Mouse (Mus musculus): Measurements from ENCODE around the gene Nub1. TPM values are rescaled to one million over a fixed set of nuclear protein-coding genes. Genes with fewer than 3 reads are reported as not detected.
A peak's percentile ranks its signal among the peaks of the same experiment; 100 is the strongest.
"Not testable (repeated sequence)": the region's sequence is repeated elsewhere in the genome, so short reads cannot be mapped to it uniquely, and the experiment has no call there.

The Nub1 gene
- polyA plus RNA-seq, 1 experiment from 2014 or later, result 36.6 TPM

DNA sequence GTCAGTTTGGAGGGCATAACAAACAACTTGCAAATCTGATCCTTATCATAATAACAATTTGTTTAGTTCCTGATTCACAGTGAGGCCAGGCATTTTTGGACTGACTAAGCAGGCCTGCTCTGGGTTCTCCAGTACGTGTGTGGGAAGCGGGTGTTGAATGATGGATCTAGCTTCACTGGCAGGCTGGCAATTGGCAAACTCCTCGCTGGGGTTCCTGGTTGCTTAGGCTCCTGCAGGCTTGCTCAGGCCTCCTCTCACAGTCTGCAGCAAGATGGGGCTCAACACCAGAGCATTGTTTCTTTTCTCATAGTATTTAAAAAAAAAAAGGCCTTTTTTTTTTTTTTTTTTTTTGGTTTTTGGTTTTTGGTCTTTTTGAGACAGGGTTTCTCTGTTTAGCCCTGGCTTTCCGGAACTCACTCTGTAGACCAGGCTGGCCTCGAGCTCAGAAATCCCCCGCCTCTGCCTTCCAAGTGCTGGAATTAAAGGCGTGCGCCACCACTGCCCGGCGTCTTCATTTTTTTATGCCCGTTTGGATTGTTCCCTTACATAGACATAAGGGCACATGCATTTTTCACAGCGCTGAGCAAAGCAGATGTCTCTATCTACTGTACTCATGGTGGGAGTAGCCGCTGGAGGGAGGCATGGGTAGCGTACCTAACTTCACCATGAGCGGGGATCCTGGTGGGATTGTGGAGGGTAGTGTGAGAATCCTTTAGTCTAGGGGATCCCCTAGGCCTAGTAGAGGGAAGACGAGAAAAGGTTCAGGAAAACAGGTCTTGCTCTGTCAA, 560 bp upstream of the Nub1 start:
- Histone ChIP-seq H3K27ac (ENCODE audit: low read depth) (peak overlapping the region; percentile 99), H3K36me3 (ENCODE audit: control insufficient read depth, insufficient read depth, low read length) (peaks cover 6% of the 10 kb centered on the region), H3K4me2 (ENCODE audit: low read length) (peak overlapping the region; percentile 74), H3K4me3 (ENCODE audit: low read depth, low read length) (peak overlapping the region; percentile 39), H3K9me3 (ENCODE audit: control insufficient read depth, low read length) (no peaks in the 10 kb centered on the region), H3K9ac (ENCODE audit: low read length) (peak overlapping the region; percentile 58), H3K4me1 (replicated peaks; ENCODE audit: control insufficient read depth, insufficient read depth, low read length) (peaks cover 10% of the 10 kb centered on the region; the same call in 1 of the 2 replicates), H3K27me3 (replicated peaks; ENCODE audit: control insufficient read depth, insufficient read depth, low read length) (no peaks in the 10 kb centered on the region)
- DNase-seq (ENCODE audit: low spot score) (peak; percentile 87), ATAC-seq (replicated peaks; ENCODE audit: low FRiP score, low TSS enrichment, low read depth) (peak; percentile 49)
- 20% methylated on average over 16 of the region's 16 CpGs for WGBS

DNA sequence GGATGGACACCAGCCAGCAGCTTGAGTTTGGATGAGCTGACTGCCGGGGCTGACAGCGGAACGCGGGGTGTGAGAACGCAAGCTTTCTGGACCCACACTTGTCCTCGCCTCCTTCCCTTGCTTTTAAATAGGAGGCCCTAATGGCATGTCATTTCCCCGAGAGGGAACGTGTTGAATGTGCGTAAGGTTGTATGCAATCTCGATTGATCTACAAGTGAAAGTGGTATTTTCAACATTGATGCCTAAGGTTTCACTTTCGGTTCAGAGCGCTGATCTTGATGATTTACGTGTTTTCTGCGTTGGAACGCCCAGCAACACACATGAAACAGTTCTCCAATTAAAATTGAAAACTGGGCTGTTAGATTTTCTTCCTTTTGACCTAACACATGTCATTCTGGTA, 844 bp downstream of the Nub1 start:
- DNase-seq (ENCODE audit: low spot score) (no peak), ATAC-seq (replicated peaks; ENCODE audit: low FRiP score, low TSS enrichment, low read depth) (peak; percentile 4; the same call in 1 of the 2 replicates)
- WGBS, result under 1% methylated on average over 15 of the region's 15 CpGs
- Histone ChIP-seq H3K36me3 (ENCODE audit: control insufficient read depth, insufficient read depth, low read length) (peaks cover 18% of the 10 kb centered on the region), H3K4me2 (ENCODE audit: low read length) (peak overlapping the region; percentile 60), H3K9ac (ENCODE audit: low read length) (peak overlapping the region; percentile 56), H3K4me1 (replicated peaks; ENCODE audit: control insufficient read depth, insufficient read depth, low read length) (peaks cover 10% of the 10 kb centered on the region; the same call in 1 of the 2 replicates), H3K9me3 (ENCODE audit: control insufficient read depth, low read length) (no peaks in the 10 kb centered on the region), H3K27me3 (replicated peaks; ENCODE audit: control insufficient read depth, insufficient read depth, low read length) (no peaks in the 10 kb centered on the region), H3K27ac (ENCODE audit: low read depth) (peak overlapping the region; percentile 68), H3K4me3 (ENCODE audit: low read depth, low read length) (peak overlapping the region; percentile 76)

DNA sequence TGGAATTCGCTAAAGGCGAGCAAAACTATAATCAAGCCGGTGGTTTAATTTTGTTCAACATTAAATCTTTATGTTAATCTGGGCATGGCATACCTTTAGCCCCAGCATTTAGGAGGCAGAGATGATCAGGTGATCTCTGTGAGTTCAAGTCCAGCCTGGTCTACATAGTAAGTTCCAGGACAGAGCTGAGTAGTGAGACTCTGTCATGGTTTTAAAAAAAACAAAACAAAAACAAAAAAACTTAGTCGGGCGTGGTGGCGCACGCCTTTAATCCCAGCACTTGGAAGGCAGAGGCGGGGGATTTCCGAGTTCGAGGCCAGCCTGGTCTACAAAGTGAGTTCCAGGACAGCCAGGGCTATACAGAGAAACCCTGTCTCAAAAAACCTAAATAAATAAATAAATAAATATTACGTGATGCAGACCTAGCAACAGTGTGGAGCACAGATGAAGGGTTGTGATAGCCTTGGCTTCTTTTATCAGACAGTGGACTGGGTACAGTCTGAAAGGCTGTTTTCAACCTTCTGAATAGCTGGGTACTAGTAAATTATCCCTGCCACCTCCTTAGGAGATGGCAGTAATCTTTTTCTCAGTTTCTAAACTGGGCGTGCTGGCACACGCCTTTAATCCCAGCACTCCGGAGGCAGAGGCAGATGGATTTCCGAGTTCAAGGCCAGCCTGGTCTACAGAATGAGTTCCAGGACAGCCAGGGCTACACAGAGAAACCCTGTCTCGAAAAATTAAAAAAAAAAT, 1.5 kb downstream of the Nub1 start:
- Histone ChIP-seq H3K4me3 (ENCODE audit: low read depth, low read length) (peak overlapping the region; percentile 76), H3K9ac (ENCODE audit: low read length) (peak overlapping the region; percentile 56; the same call in 1 of the 2 replicates), H3K27ac (ENCODE audit: low read depth) (peak overlapping the region; percentile 68; the same call in 1 of the 2 replicates), H3K4me2 (ENCODE audit: low read length) (peak overlapping the region; percentile 60), H3K36me3 (ENCODE audit: control insufficient read depth, insufficient read depth, low read length) (peaks cover 24% of the 10 kb centered on the region), H3K4me1 (replicated peaks; ENCODE audit: control insufficient read depth, insufficient read depth, low read length) (peaks cover 10% of the 10 kb centered on the region; the same call in 1 of the 2 replicates)
- not testable (repeated sequence) for ATAC-seq (replicated peaks; ENCODE audit: low FRiP score, low TSS enrichment, low read depth); H3K27me3 ChIP-seq (replicated peaks; ENCODE audit: control insufficient read depth, insufficient read depth, low read length); DNase-seq (ENCODE audit: low spot score); H3K9me3 ChIP-seq (ENCODE audit: control insufficient read depth, low read length)
- 76% methylated on average over 16 of the region's 16 CpGs for WGBS

DNA sequence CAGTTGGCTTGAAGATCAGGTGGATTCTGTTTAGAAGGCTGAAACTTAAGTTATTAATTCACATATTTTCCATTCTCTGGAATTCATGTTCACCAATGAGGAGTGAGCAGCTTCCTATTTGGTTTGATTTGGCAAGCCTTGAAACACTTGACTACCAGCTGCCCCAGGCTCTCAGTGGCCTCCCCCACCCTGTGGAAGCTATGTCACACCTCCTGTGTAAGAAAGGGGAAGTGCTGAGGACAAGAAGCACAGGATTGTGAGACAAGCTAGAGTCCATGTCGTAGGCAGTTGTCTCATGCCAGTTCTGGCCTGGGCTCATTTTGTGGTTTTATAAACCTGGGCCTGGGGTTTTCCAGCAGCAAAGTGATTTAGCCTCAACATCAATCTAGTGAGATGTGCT, 2.4 kb downstream of the Nub1 start:
- ATAC-seq (replicated peaks; ENCODE audit: low FRiP score, low TSS enrichment, low read depth) (no peak), DNase-seq (ENCODE audit: low spot score) (no peak)
- H3K4me1 ChIP-seq (replicated peaks; ENCODE audit: control insufficient read depth, insufficient read depth, low read length), result peaks cover 10% of the 10 kb centered on the region; the same call in 1 of the 2 replicates
- H3K27me3 ChIP-seq (replicated peaks; ENCODE audit: control insufficient read depth, insufficient read depth, low read length), result no peaks in the 10 kb centered on the region
- peaks cover 33% of the 10 kb centered on the region for H3K36me3 ChIP-seq (ENCODE audit: control insufficient read depth, insufficient read depth, low read length)
- no peak overlapping the region for H3K27ac ChIP-seq (ENCODE audit: low read depth)
- 100% methylated on average over 1 of the region's 1 CpGs for WGBS
- H3K4me2 ChIP-seq (ENCODE audit: low read length), result no peak overlapping the region
- no peak overlapping the region for H3K4me3 ChIP-seq (ENCODE audit: low read depth, low read length)
- H3K9ac ChIP-seq (ENCODE audit: low read length), result no peak overlapping the region
- H3K9me3 ChIP-seq (ENCODE audit: control insufficient read depth, low read length), result no peaks in the 10 kb centered on the region

- H3K4me1 ChIP-seq (replicated peaks; ENCODE audit: control insufficient read depth, insufficient read depth, low read length), result no peaks in the 10 kb centered on the region
- H3K9me3 ChIP-seq (ENCODE audit: control insufficient read depth, low read length), result no peaks in the 10 kb centered on the region
- H3K27ac ChIP-seq (ENCODE audit: low read depth), result no peak overlapping the region
- no peaks in the 10 kb centered on the region for H3K27me3 ChIP-seq (replicated peaks; ENCODE audit: control insufficient read depth, insufficient read depth, low read length)
- no peak overlapping the region for H3K4me3 ChIP-seq (ENCODE audit: low read depth, low read length)
- DNase-seq (ENCODE audit: low spot score), result no peak
- ATAC-seq (replicated peaks; ENCODE audit: low FRiP score, low TSS enrichment, low read depth), result no peak
- H3K9ac ChIP-seq (ENCODE audit: low read length), result no peak overlapping the region
- no peak overlapping the region for H3K4me2 ChIP-seq (ENCODE audit: low read length)
- WGBS, result 82% methylated on average over 3 of the region's 3 CpGs
- peaks cover 96% of the 10 kb centered on the region for H3K36me3 ChIP-seq (ENCODE audit: control insufficient read depth, insufficient read depth, low read length)
Measured at GRCm38 (mm10) chr5:24696704-24697103, 11.4 kb downstream of the Nub1 start.

GRCm38 (mm10) chr5:24701271-24701670, 15.9 kb downstream of the Nub1 start:
- Histone ChIP-seq H3K27ac (ENCODE audit: low read depth) (no peak overlapping the region), H3K36me3 (ENCODE audit: control insufficient read depth, insufficient read depth, low read length) (peaks cover 96% of the 10 kb centered on the region), H3K9ac (ENCODE audit: low read length) (no peak overlapping the region), H3K9me3 (ENCODE audit: control insufficient read depth, low read length) (no peaks in the 10 kb centered on the region), H3K4me3 (ENCODE audit: low read depth, low read length) (no peak overlapping the region), H3K27me3 (replicated peaks; ENCODE audit: control insufficient read depth, insufficient read depth, low read length) (no peaks in the 10 kb centered on the region), H3K4me2 (ENCODE audit: low read length) (no peak overlapping the region), H3K4me1 (replicated peaks; ENCODE audit: control insufficient read depth, insufficient read depth, low read length) (no peaks in the 10 kb centered on the region)
- no peak for DNase-seq (ENCODE audit: low spot score)
- WGBS, result 76% methylated on average over 3 of the region's 3 CpGs
- no peak for ATAC-seq (replicated peaks; ENCODE audit: low FRiP score, low TSS enrichment, low read depth)

DNA sequence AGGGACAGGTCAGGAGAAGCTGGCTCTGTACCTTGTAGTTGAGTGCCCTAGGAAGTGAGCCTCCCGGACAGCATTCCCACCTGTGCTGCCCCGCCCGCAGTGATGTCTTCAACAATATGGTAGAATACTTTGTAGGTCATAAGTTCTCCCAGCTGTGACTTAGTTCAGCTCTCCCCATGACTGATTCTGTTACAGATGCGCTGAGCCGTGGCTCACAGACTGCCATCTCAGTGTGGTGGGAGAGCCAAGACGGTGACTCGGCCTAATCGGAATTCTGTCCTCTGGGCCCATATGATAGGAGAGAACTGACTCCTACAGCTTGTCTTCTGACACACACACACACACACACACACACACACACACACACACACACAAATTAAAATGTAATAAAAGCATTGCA, 19.3 kb downstream of the Nub1 start:
- WGBS, result 91% methylated on average over 8 of the region's 8 CpGs
- H3K36me3 ChIP-seq (ENCODE audit: control insufficient read depth, insufficient read depth, low read length), result peaks cover 94% of the 10 kb centered on the region

DNA sequence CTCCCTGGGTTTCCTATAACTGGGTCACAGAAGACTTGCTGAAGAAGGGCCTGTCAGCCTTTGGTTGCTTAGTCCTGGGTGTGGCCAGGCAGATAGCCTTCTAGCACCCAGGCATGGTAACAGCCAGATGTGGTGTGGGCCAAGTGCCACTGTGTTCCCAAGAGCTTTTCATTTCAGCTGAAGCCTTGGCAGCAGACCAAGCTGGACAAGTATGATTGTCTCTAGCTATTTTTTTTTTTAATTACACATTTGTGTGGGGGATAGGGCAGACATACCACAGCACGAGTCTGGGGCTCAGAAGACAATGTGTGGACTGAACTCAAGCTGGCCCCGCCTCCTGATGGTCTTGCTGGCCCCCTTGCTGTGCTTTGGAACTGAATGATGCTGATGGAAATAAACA, 24.6 kb downstream of the Nub1 start:
- Histone ChIP-seq H3K4me2 (ENCODE audit: low read length) (no peak overlapping the region), H3K36me3 (ENCODE audit: control insufficient read depth, insufficient read depth, low read length) (peaks cover 81% of the 10 kb centered on the region), H3K27ac (ENCODE audit: low read depth) (no peak overlapping the region), H3K4me3 (ENCODE audit: low read depth, low read length) (no peak overlapping the region), H3K27me3 (replicated peaks; ENCODE audit: control insufficient read depth, insufficient read depth, low read length) (no peaks in the 10 kb centered on the region), H3K4me1 (replicated peaks; ENCODE audit: control insufficient read depth, insufficient read depth, low read length) (no peaks in the 10 kb centered on the region), H3K9ac (ENCODE audit: low read length) (no peak overlapping the region), H3K9me3 (ENCODE audit: control insufficient read depth, low read length) (peaks cover 7% of the 10 kb centered on the region; the same call in 1 of the 2 replicates)
- WGBS, result 68% methylated on average over 2 of the region's 2 CpGs
- ATAC-seq (replicated peaks; ENCODE audit: low FRiP score, low TSS enrichment, low read depth) (no peak), DNase-seq (ENCODE audit: low spot score) (no peak)

More for the DNA sequence above, 19.3 kb downstream of the Nub1 start:
- ATAC-seq (replicated peaks; ENCODE audit: low FRiP score, low TSS enrichment, low read depth), result no peak
- Histone ChIP-seq H3K4me3 (ENCODE audit: low read depth, low read length) (no peak overlapping the region), H3K4me2 (ENCODE audit: low read length) (no peak overlapping the region), H3K27me3 (replicated peaks; ENCODE audit: control insufficient read depth, insufficient read depth, low read length) (no peaks in the 10 kb centered on the region), H3K9me3 (ENCODE audit: control insufficient read depth, low read length) (no peaks in the 10 kb centered on the region), H3K27ac (ENCODE audit: low read depth) (no peak overlapping the region), H3K9ac (ENCODE audit: low read length) (no peak overlapping the region), H3K4me1 (replicated peaks; ENCODE audit: control insufficient read depth, insufficient read depth, low read length) (no peaks in the 10 kb centered on the region)
- DNase-seq (ENCODE audit: low spot score), result no peak

Measured in intestine, embryonic 14.5 days (tissue).